Mouse (Mus musculus): ENCODE measurements around the gene Dcaf12l2. TPM values are rescaled to one million over a fixed set of nuclear protein-coding genes. Genes with fewer than 3 reads are reported as not detected.

The Dcaf12l2 gene
- not detected for total RNA-seq (2021)
- 0.20 TPM in 1 of 2 replicates, not detected in the other for polyA plus RNA-seq (2012; rRNA removed)
- long read RNA-seq = 0 reads

DNA sequence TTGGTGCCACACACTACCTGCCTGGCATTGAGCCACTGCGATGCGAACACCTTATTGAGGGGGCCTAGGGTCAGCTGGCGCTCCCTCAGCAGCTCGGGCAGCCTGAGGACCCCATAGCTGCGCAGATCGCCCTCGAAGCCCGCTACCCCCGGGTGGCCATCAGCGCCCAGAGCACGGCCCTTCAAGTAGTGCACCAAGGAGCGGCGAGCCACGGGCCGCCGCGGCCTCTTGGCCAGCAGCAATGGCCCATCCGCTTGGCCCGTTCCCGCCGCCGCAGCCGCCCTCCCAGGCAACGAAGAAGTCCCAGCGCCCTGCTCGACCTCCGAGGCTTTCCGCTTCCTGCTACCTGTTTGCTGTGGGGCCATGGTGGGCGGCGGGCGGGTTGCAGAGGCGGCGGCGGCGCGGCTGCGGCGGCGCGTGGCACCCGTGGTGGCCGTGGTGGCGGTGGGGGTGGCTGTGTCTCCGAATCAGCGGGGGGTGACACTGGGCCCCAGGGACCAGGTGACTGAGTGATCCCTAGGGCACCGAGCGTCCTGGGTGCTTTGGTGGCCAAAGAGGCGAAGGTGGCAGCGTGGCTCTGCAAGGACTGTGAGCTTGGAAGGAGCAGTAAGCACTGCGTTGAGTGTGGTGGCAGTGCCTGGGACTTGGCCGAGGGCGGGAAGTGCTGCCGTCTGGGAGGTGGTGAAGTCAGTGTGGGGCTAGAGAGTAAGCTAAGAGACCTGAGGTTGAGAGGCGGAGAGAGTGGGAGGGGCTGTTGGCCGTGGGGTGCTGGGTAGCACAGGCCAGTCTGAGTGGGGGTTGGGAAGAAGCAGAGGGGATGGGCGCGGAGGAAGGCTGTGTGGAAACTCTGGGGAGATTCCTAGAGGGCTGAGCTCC lies at the start of gene Dcaf12l2:
Gene Dcaf12l2 (minus strand): TSS at position 697 of the 876 bp plus-strand sequence.
- no peak for DNase-seq

- DNase-seq = no peak
Measured at GRCm38 (mm10) chrX:44367280-44367645, 879 bp downstream of the Dcaf12l2 start.

All from adrenal gland, adult 2 months (tissue).